Mouse (Mus musculus) urinary bladder, postnatal 36 days (tissue): ENCODE data around the gene Chrne.

Experiments
- DNase-seq, 2 experiments: peaks; one replicate each; pipeline ENCODE4 v3.0.0; 2022; ENCODE audit warnings: low spot score in 2 of 2, mixed read lengths in 1 of 2

Gene Chrne

GRCm38 (mm10) chr11:70619101-70619500 is at the start of gene Chrne:
Gene Chrne (minus strand): TSS chr11:70619216.
- no peak for DNase-seq

- peak; percentile 68 to 78 for DNase-seq
These were observed 49.3 kb upstream of the Chrne start for GRCm38 (mm10) chr11:70668335-70668770.

GRCm38 (mm10) chr11:70667271-70668150 is 48.5 kb upstream of the Chrne start:
- no peak for DNase-seq

- no peak for DNase-seq
These were observed 47.7 kb upstream of the Chrne start for GRCm38 (mm10) chr11:70666687-70667086.

GRCm38 (mm10) chr11:70664741-70665140 is 45.7 kb upstream of the Chrne start:
- DNase-seq = no peak

- no peak for DNase-seq
These were observed 44.9 kb upstream of the Chrne start for GRCm38 (mm10) chr11:70663957-70664356.

GRCm38 (mm10) chr11:70663101-70663500 is 44.1 kb upstream of the Chrne start:
- DNase-seq = no peak

- DNase-seq = no peak
These were observed 41.6 kb upstream of the Chrne start for GRCm38 (mm10) chr11:70660571-70660970.

GRCm38 (mm10) chr11:70658942-70659341 is 39.9 kb upstream of the Chrne start:
- no peak for DNase-seq

- DNase-seq = no peak
These were observed 39.5 kb upstream of the Chrne start for GRCm38 (mm10) chr11:70658521-70658920.

- no peak for DNase-seq
These were observed 39.0 kb upstream of the Chrne start for GRCm38 (mm10) chr11:70657991-70658390.

GRCm38 (mm10) chr11:70657573-70657972 is 38.6 kb upstream of the Chrne start:
- DNase-seq = no peak

GRCm38 (mm10) chr11:70656964-70657363 is 37.9 kb upstream of the Chrne start, which contains the start of gene Eno3:
Gene Eno3 (plus strand): TSS chr11:70657202.
- no peak for DNase-seq

GRCm38 (mm10) chr11:70656456-70656927 is 37.5 kb upstream of the Chrne start:
- no peak for DNase-seq

GRCm38 (mm10) chr11:70655571-70656455 is 36.8 kb upstream of the Chrne start:
- peak; percentile 70 to 72 for DNase-seq

- peak; percentile 82 to 84 for DNase-seq
These were observed 36.0 kb upstream of the Chrne start for GRCm38 (mm10) chr11:70654923-70655570.

GRCm38 (mm10) chr11:70654198-70654922 is 35.3 kb upstream of the Chrne start, which contains the start of gene Pfn1:
Gene Pfn1 (minus strand): TSS chr11:70654644.
- DNase-seq = peak; percentile 40 to 70

GRCm38 (mm10) chr11:70653345-70654197 is 34.6 kb upstream of the Chrne start:
- DNase-seq = peak; percentile 56 to 65

GRCm38 (mm10) chr11:70652884-70653344 is 33.9 kb upstream of the Chrne start:
- DNase-seq = no peak
